Mouse (Mus musculus) myocyte (in vitro differentiated cells): ENCODE measurements around the gene Vwa8. TPM values are rescaled to one million over a fixed set of nuclear protein-coding genes. Genes with fewer than 3 reads are reported as not detected.
A peak's percentile ranks its signal among the peaks of the same experiment; 100 is the strongest.

ENCODE experiments used
- H3K27me3 ChIP-seq: one replicate; pipeline ENCODE4 v1.6.1; 2011; ENCODE audit not compliant: control insufficient read depth, insufficient read depth, insufficient read length
- H3K36me3 ChIP-seq: one replicate; pipeline ENCODE4 v1.6.1; 2011; ENCODE audit not compliant: control insufficient read depth, insufficient read depth
- H3K4me2 ChIP-seq: one replicate; pipeline ENCODE4 v1.6.1; 2011; ENCODE audit warnings: low read depth, control low read depth
- H3K4me3 ChIP-seq: one replicate; pipeline ENCODE4 v1.5.1; 2011; ENCODE audit warnings: mild to moderate bottlenecking, control low read depth, moderate library complexity
- H3K79me2 ChIP-seq: one replicate; pipeline ENCODE4 v1.6.1; 2011; ENCODE audit not compliant: control insufficient read depth, insufficient read depth
- H3ac ChIP-seq: one replicate; pipeline ENCODE4 v1.6.1; 2011; ENCODE audit not compliant: control insufficient read depth, insufficient read length
- CEBPB ChIP-seq: IDR thresholded peaks from 2 replicates; pipeline ENCODE4 v1.6.1; 2011; ENCODE audit warnings: mild to moderate bottlenecking, moderate library complexity; ENCODE audit not compliant: poor library complexity, insufficient read depth, severe bottlenecking
- E2F4 ChIP-seq: IDR thresholded peaks from one replicate; pipeline ENCODE4 v1.6.1; 2011; ENCODE audit warnings: mild to moderate bottlenecking, control low read depth, moderate library complexity; ENCODE audit not compliant: insufficient read depth
- MAX ChIP-seq: IDR thresholded peaks from one replicate; pipeline ENCODE4 v1.6.1; 2011; ENCODE audit warnings: low read depth, mild to moderate bottlenecking, control low read depth
- MYOD1 ChIP-seq, 3 experiments: IDR thresholded peaks; one replicate each; pipeline ENCODE4 v1.6.1; 2011; ENCODE audit warnings: control low read depth in 2 of 3, low read depth in 2 of 3, mild to moderate bottlenecking in 2 of 3, moderate library complexity in 1 of 3; ENCODE audit not compliant: insufficient read length in 2 of 3, control insufficient read depth in 1 of 3
- MYOG ChIP-seq, 3 experiments: IDR thresholded peaks; one replicate each; pipeline ENCODE4 v1.6.1; 2011; ENCODE audit warnings: control low read depth in 2 of 3, low read depth in 2 of 3, mild to moderate bottlenecking in 2 of 3; ENCODE audit not compliant: insufficient read length in 2 of 3, control insufficient read depth in 1 of 3, insufficient read depth in 1 of 3
- POLR2A ChIP-seq: IDR thresholded peaks from one replicate; pipeline ENCODE4 v1.6.1; 2011; ENCODE audit warnings: low read depth, mild to moderate bottlenecking, control low read depth, moderate library complexity; ENCODE audit not compliant: insufficient read length
- POLR2AphosphoS2 ChIP-seq: IDR thresholded peaks from one replicate; pipeline ENCODE4 v1.6.1; 2011; ENCODE audit warnings: low read depth, control low read depth; ENCODE audit not compliant: insufficient read length
- REST ChIP-seq: IDR thresholded peaks from one replicate; pipeline ENCODE4 v1.6.1; 2011; ENCODE audit warnings: mild to moderate bottlenecking, control low read depth, moderate library complexity; ENCODE audit not compliant: insufficient read depth, insufficient read length
- SRF ChIP-seq: IDR thresholded peaks from one replicate; pipeline ENCODE4 v1.6.1; 2011; ENCODE audit warnings: low read depth; ENCODE audit not compliant: control insufficient read depth, insufficient read length
- TCF12 ChIP-seq: IDR thresholded peaks from one replicate; pipeline ENCODE4 v1.6.1; 2011; ENCODE audit warnings: mild to moderate bottlenecking, control low read depth; ENCODE audit not compliant: poor library complexity, insufficient read depth, severe bottlenecking
- TCF3 ChIP-seq: IDR thresholded peaks from one replicate; pipeline ENCODE4 v1.6.1; 2011; ENCODE audit warnings: low read depth, control low read depth; ENCODE audit not compliant: insufficient read length
- USF1 ChIP-seq: IDR thresholded peaks from one replicate; pipeline ENCODE4 v1.6.1; 2011; ENCODE audit warnings: low read depth, mild to moderate bottlenecking, control low read depth, moderate library complexity
- polyA plus RNA-seq: library from polyadenylated mRNA; unstranded; fragments of >200 nt; fragmentation: generic; extraction: Trizol; gene quantifications from one replicate; pipeline ENCODE4 v1.2.1, GENCODE M21; 2012; ENCODE audit warnings: missing spikeins

Vwa8 gene
- polyA plus RNA-seq, 1 experiment = 20.1 TPM

- no peak for TF ChIP-seq POLR2A
- no peak for TF ChIP-seq MAX
- TF ChIP-seq POLR2AphosphoS2 = no peak
- no peak for TF ChIP-seq E2F4
- no peak for TF ChIP-seq SRF
- TF ChIP-seq TCF12 = no peak
- no peak for TF ChIP-seq REST
- TF ChIP-seq MYOG (IDR thresholded peaks at IDR 0.05; ENCODE audit: control insufficient read depth in 1 of 3, insufficient read depth in 1 of 3, insufficient read length in 2 of 3, low read depth in 2 of 3) = no peak
- TF ChIP-seq MYOD1 (IDR thresholded peaks at IDR 0.05; ENCODE audit: control insufficient read depth in 1 of 3, insufficient read length in 2 of 3, low read depth in 2 of 3) = no peak
- TF ChIP-seq CEBPB = no peak
- no peak for TF ChIP-seq TCF3
- H3K4me3 ChIP-seq = no peak overlapping the region
- no peaks in the 10 kb centered on the region for H3K79me2 ChIP-seq
- peaks cover 7% of the 10 kb centered on the region for H3K36me3 ChIP-seq
- H3K4me2 ChIP-seq = no peak overlapping the region
- no peak overlapping the region for H3ac ChIP-seq
- H3K27me3 ChIP-seq = no peaks in the 10 kb centered on the region
Measured at GRCm38 (mm10) chr14:78916691-78917090, 67.8 kb downstream of the Vwa8 start.

- TF ChIP-seq POLR2A = no peak
- TF ChIP-seq POLR2AphosphoS2 = no peak
- no peak for TF ChIP-seq MYOG (IDR thresholded peaks at IDR 0.05; ENCODE audit: control insufficient read depth in 1 of 3, insufficient read depth in 1 of 3, insufficient read length in 2 of 3, low read depth in 2 of 3)
- no peak for TF ChIP-seq TCF12
- no peak for TF ChIP-seq CEBPB
- peak; percentile 45 for TF ChIP-seq REST
- Histone ChIP-seq H3K36me3 (peaks cover 6% of the 10 kb centered on the region), H3K79me2 (no peaks in the 10 kb centered on the region), H3K4me3 (no peak overlapping the region), H3K4me2 (no peak overlapping the region), H3ac (no peak overlapping the region), H3K27me3 (no peaks in the 10 kb centered on the region)
Measured at GRCm38 (mm10) chr14:78921219-78921618, 72.4 kb downstream of the Vwa8 start.

GRCm38 (mm10) chr14:78923631-78924030 is 74.8 kb downstream of the Vwa8 start:
- Histone ChIP-seq H3K4me3 (no peak overlapping the region), H3ac (no peak overlapping the region), H3K79me2 (no peaks in the 10 kb centered on the region), H3K27me3 (no peaks in the 10 kb centered on the region), H3K4me2 (no peak overlapping the region), H3K36me3 (peaks cover 6% of the 10 kb centered on the region)
- TF ChIP-seq E2F4 (no peak), MAX (no peak), MYOD1 (IDR thresholded peaks at IDR 0.05; ENCODE audit: control insufficient read depth in 1 of 3, insufficient read length in 2 of 3, low read depth in 2 of 3) (no peak), REST (no peak), TCF3 (no peak), SRF (no peak), TCF12 (no peak)

GRCm38 (mm10) chr14:78924755-78925537 is 76.1 kb downstream of the Vwa8 start:
- H3K36me3 ChIP-seq = peaks cover 6% of the 10 kb centered on the region
- H3K79me2 ChIP-seq = no peaks in the 10 kb centered on the region
- no peak for TF ChIP-seq CEBPB
- TF ChIP-seq REST = no peak
- no peak for TF ChIP-seq USF1
- TF ChIP-seq POLR2AphosphoS2 = no peak
- no peak for TF ChIP-seq SRF
- TF ChIP-seq TCF12 = no peak
- no peak for TF ChIP-seq MAX
- TF ChIP-seq MYOG (IDR thresholded peaks at IDR 0.05; ENCODE audit: control insufficient read depth in 1 of 3, insufficient read depth in 1 of 3, insufficient read length in 2 of 3, low read depth in 2 of 3) = no peak
- TF ChIP-seq TCF3 = no peak
- no peak for TF ChIP-seq POLR2A
- TF ChIP-seq MYOD1 (IDR thresholded peaks at IDR 0.05; ENCODE audit: control insufficient read depth in 1 of 3, insufficient read length in 2 of 3, low read depth in 2 of 3) = no peak
- no peak for TF ChIP-seq E2F4
- no peaks in the 10 kb centered on the region for H3K27me3 ChIP-seq
- no peak overlapping the region for H3ac ChIP-seq
- H3K4me3 ChIP-seq = no peak overlapping the region
- no peak overlapping the region for H3K4me2 ChIP-seq

GRCm38 (mm10) chr14:78932094-78932493 is 83.2 kb downstream of the Vwa8 start:
- Histone ChIP-seq H3ac (no peak overlapping the region), H3K4me3 (no peak overlapping the region), H3K27me3 (no peaks in the 10 kb centered on the region), H3K79me2 (no peaks in the 10 kb centered on the region), H3K4me2 (no peak overlapping the region), H3K36me3 (no peaks in the 10 kb centered on the region)
- TF ChIP-seq REST = no peak
- no peak for TF ChIP-seq POLR2A
- TF ChIP-seq MYOD1 (IDR thresholded peaks at IDR 0.05; ENCODE audit: control insufficient read depth in 1 of 3, insufficient read length in 2 of 3, low read depth in 2 of 3) = no peak
- no peak for TF ChIP-seq MYOG (IDR thresholded peaks at IDR 0.05; ENCODE audit: control insufficient read depth in 1 of 3, insufficient read depth in 1 of 3, insufficient read length in 2 of 3, low read depth in 2 of 3)
- no peak for TF ChIP-seq E2F4
- no peak for TF ChIP-seq MAX
- TF ChIP-seq SRF = no peak
- TF ChIP-seq USF1 = no peak
- no peak for TF ChIP-seq TCF3
